Mouse (Mus musculus) activated CD4-positive, CD25-positive, alpha-beta regulatory T cell, adult 4 months (primary cell): ENCODE results near the gene Ntrk3. TPM values are rescaled to one million over a fixed set of nuclear protein-coding genes. Genes with fewer than 3 reads are reported as not detected.
A peak's percentile ranks its signal among the peaks of the same experiment; 100 is the strongest.

Experiments used
- ATAC-seq: one replicate; pipeline ENCODE4 v1.8.0; 2017
- polyA plus RNA-seq, 2 experiments: library from polyadenylated mRNA; unstranded; fragments of 100-300 nt; shearing (Covaris generic); gene quantifications; one replicate each; pipeline ENCODE4 v1.2.1; 2017

Gene Ntrk3
- polyA plus RNA-seq, 2 experiments from 2014 or later = 10.0 to 10.3 TPM

GRCm38 (mm10) chr7:78621115-78621514, 116.7 kb downstream of the Ntrk3 start:
- no peak for ATAC-seq

GRCm38 (mm10) chr7:78619818-78620577, 117.8 kb downstream of the Ntrk3 start:
- ATAC-seq = no peak

- no peak for ATAC-seq
Observed at GRCm38 (mm10) chr7:78605538-78606130, 132.2 kb downstream of the Ntrk3 start.

GRCm38 (mm10) chr7:78603922-78604321, 133.9 kb downstream of the Ntrk3 start:
- ATAC-seq = no peak

- ATAC-seq = no peak
Observed at GRCm38 (mm10) chr7:78601851-78602250, 136.0 kb downstream of the Ntrk3 start.

GRCm38 (mm10) chr7:78600886-78601285, 136.9 kb downstream of the Ntrk3 start:
- no peak for ATAC-seq

- ATAC-seq = no peak
Observed at GRCm38 (mm10) chr7:78599941-78600677, 137.7 kb downstream of the Ntrk3 start.

GRCm38 (mm10) chr7:78598147-78598546, 139.7 kb downstream of the Ntrk3 start:
- ATAC-seq = peak; percentile 47

- ATAC-seq = peak; percentile 79
Observed at GRCm38 (mm10) chr7:78597251-78598129, 140.3 kb downstream of the Ntrk3 start.

GRCm38 (mm10) chr7:78596556-78596955, 141.3 kb downstream of the Ntrk3 start:
- no peak for ATAC-seq

GRCm38 (mm10) chr7:78595895-78596294, 141.9 kb downstream of the Ntrk3 start:
- peak; percentile 58 for ATAC-seq

GRCm38 (mm10) chr7:78592948-78593347, 144.9 kb downstream of the Ntrk3 start:
- no peak for ATAC-seq

- ATAC-seq = no peak
Observed at GRCm38 (mm10) chr7:78592172-78592571, 145.6 kb downstream of the Ntrk3 start.

GRCm38 (mm10) chr7:78589766-78590165, 148.0 kb downstream of the Ntrk3 start:
- no peak for ATAC-seq

- no peak for ATAC-seq
Observed at GRCm38 (mm10) chr7:78586800-78587199, 151.0 kb downstream of the Ntrk3 start.

GRCm38 (mm10) chr7:78585960-78586359, 151.9 kb downstream of the Ntrk3 start:
- ATAC-seq = no peak

GRCm38 (mm10) chr7:78584936-78585335, 152.9 kb downstream of the Ntrk3 start:
- ATAC-seq = no peak

- no peak for ATAC-seq
Observed at GRCm38 (mm10) chr7:78584499-78584898, 153.3 kb downstream of the Ntrk3 start.

- peak; percentile 28 for ATAC-seq
Observed at GRCm38 (mm10) chr7:78583678-78584077, 154.1 kb downstream of the Ntrk3 start.

- no peak for ATAC-seq
Observed at GRCm38 (mm10) chr7:78581341-78581740, 156.5 kb downstream of the Ntrk3 start.

- ATAC-seq = no peak
Observed at GRCm38 (mm10) chr7:78579461-78580234, 158.2 kb downstream of the Ntrk3 start.
